Mouse (Mus musculus): Measurements from ENCODE around the gene Olfr1380. TPM values are rescaled to one million over a fixed set of nuclear protein-coding genes. Genes with fewer than 3 reads are reported as not detected.

The Olfr1380 gene
- total RNA-seq (2023): not detected in 4 replicates

GRCm38 (mm10) chr11:49556578-49556977, at the start of gene Olfr1380:
TSS of gene Olfr1380 (plus strand) at chr11:49556878.

GRCm38 (mm10) chr11:49519348-49519747, 37.3 kb upstream of the Olfr1380 start, which contains the start of gene Olfr1383:
TSS of gene Olfr1383 (plus strand) at chr11:49519648.

GRCm38 (mm10) chr11:49527947-49528346, 28.7 kb upstream of the Olfr1380 start, which contains the start of gene Olfr1382:
TSS of gene Olfr1382 (plus strand) at chr11:49528247.

GRCm38 (mm10) chr11:49543149-49543548, 13.5 kb upstream of the Olfr1380 start, which contains the start of gene Olfr1381:
TSS of gene Olfr1381 (plus strand) at chr11:49543449.

GRCm38 (mm10) chr11:49608938-49609867, 52.5 kb downstream of the Olfr1380 start, which contains the start of gene Flt4:
TSS of gene Flt4 (plus strand) at chr11:49609263.

Other genes starting within 250 kb of the Olfr1380 start
- gene Olfr1391, start 234.1 kb upstream of the Olfr1380 start, total RNA-seq (2023): not detected in 4 replicates
- gene Olfr1390, start 221.7 kb upstream of the Olfr1380 start, total RNA-seq (2023): not detected in 4 replicates
- gene Olfr1389, start 133.8 kb upstream of the Olfr1380 start, total RNA-seq (2023): not detected in 4 replicates
- 0.24 to 0.70 TPM (median 0.39 TPM) in 4 replicates for gene Olfr1388, start 120.3 kb upstream of the Olfr1380 start, total RNA-seq (2023)
- not detected in 4 replicates for gene Olfr1387, start 101.5 kb upstream of the Olfr1380 start, total RNA-seq (2023)
- gene Olfr1386, start 91.8 kb upstream of the Olfr1380 start, total RNA-seq (2023): not detected in 4 replicates
- 0.17 to 0.18 TPM in 2 of 4 replicates, not detected in the others for gene Olfr1385, start 67.8 kb upstream of the Olfr1380 start, total RNA-seq (2023)
- not detected in 4 replicates for gene Olfr1384, start 50.2 kb upstream of the Olfr1380 start, total RNA-seq (2023)
- gene Olfr1383, start 37.2 kb upstream of the Olfr1380 start, total RNA-seq (2023): not detected in 4 replicates
- not detected in 4 replicates for gene Olfr1382, start 28.6 kb upstream of the Olfr1380 start, total RNA-seq (2023)
- gene Olfr1381, start 13.4 kb upstream of the Olfr1380 start, total RNA-seq (2023): not detected in 4 replicates
- gene Flt4, start 52.4 kb downstream of the Olfr1380 start, total RNA-seq (2023): not detected in 4 replicates
- not detected in 4 replicates for gene Scgb3a1, start 106.7 kb downstream of the Olfr1380 start, total RNA-seq (2023)
- gene Cnot6, start 155.8 kb downstream of the Olfr1380 start, total RNA-seq (2023): 72.0 to 81.4 TPM (median 77.5 TPM) in 4 replicates
- gene Gfpt2, start 237.3 kb downstream of the Olfr1380 start, total RNA-seq (2023): 0.21 TPM in 1 of 4 replicates, not detected in the others